In the genomic region with DNA sequence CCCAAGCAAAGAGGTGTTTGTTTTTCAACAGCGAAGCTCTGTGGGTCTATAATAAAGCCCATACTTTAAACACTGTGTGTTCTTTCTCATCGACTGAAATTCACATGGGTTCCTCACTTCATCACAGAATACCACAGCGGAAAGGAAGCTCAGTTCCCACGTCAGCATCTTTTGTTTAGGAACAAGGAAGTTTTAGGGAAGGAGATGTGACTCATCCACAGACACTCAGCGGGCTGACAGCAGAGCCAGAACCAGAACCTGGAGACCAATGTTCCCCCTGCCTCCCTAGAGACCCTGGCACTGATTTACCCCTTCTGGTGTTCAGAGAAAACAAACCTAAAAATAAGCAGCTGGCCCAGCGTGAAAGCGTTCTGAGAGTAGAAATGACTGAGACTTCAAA, we compare ENCODE assay signal across 22 mouse cellular contexts. TPM values are rescaled to one million over a fixed set of nuclear protein-coding genes. Genes with fewer than 3 reads are reported as not detected.
A peak's percentile ranks its signal among the peaks of the same experiment; 100 is the strongest.
DNase-seq lines count a peak whose midpoint lies in the region; TF ChIP-seq lines count a peak whose summit lies in the region.
"Had no signal": no experiment of that assay in that cellular context is flagged by ENCODE, and none has a peak within 500 bp of the region (broad histone marks: within the 10 kb centered on the region; RNA-seq: fewer than 3 reads in every experiment).

No protein-coding gene starts in this region.

- H3K4me1 ChIP-seq in cortical plate, adult 2 months (ENCODE audit: control insufficient read depth, insufficient read depth, low read length) = peaks cover 7% of the 10 kb centered on the region
- H3K4me1 ChIP-seq: forebrain, embryonic 13.5 days had no signal

- H3K27ac ChIP-seq in layer of hippocampus, adult 2 months = peak overlapping the region; percentile 68; the same call in 1 of the 2 replicates
- H3K27ac ChIP-seq in cortical plate, adult 2 months (ENCODE audit: insufficient read depth, low read length) = peak overlapping the region; percentile 22; the same call in 1 of the 2 replicates
- H3K27ac ChIP-seq: forebrain, embryonic 10.5 days; forebrain, embryonic 13.5 days; hindbrain, embryonic 10.5 days; hindbrain, embryonic 14.5 days; hindbrain, postnatal 0 days had no signal

- no peak for TF ChIP-seq CTCF in layer of hippocampus, adult 2 months (conservative IDR thresholded peaks at IDR 0.05)
- no peak for TF ChIP-seq CTCF in cortical plate, adult 2 months (IDR thresholded peaks at IDR 0.05; ENCODE audit: extremely low read depth, insufficient read depth, low read length)

- DNase-seq in heart, adult 11 months = peak; percentile 94
- no peak for DNase-seq in heart, postnatal 36 days
- DNase-seq in layer of hippocampus, adult 2 months (ENCODE audit: low spot score in 2 of 2) = no peak
- DNase-seq in layer of hippocampus, adult 8-10 months (ENCODE audit: low spot score in 2 of 2) = no peak
- DNase-seq in brain, adult 2 months (ENCODE audit: low read depth, low spot score) = peak; percentile 54
- no peak for DNase-seq in lung, postnatal 36 days
- DNase-seq: adrenal gland, postnatal 10 days; adrenal gland, postnatal 36 days; B cell, adult 2 months; cerebellum, adult 11-12 months; cerebellum, adult 8-10 months; cerebellum, postnatal 10 days; cerebellum, postnatal 36 days; gastrocnemius, postnatal 25 days; heart, postnatal 14 days had no signal

- no peak for TF ChIP-seq POLR2A in cortical plate, adult 2 months (IDR thresholded peaks at IDR 0.05; ENCODE audit: extremely low read depth, insufficient read depth, low read length)

- H3K4me3 ChIP-seq in layer of hippocampus, adult 2 months = no peak overlapping the region
- no peak overlapping the region for H3K4me3 ChIP-seq in cortical plate, adult 2 months (ENCODE audit: insufficient read depth, low read length)
- H3K4me3 ChIP-seq: forebrain, embryonic 10.5 days; forebrain, embryonic 13.5 days; hindbrain, embryonic 10.5 days had no signal

- intact Hi-C loops in heart, postnatal 36 days (cut with DNase I) = no loop called here

RNA-seq across cellular contexts. Expression of gene Pdlim1, which starts 33.8 kb away (rescaled TPM):
- 100 to 1,000 TPM; 148 to 150 TPM for total RNA-seq in heart, postnatal 36 days (2021)
- total RNA-seq in layer of hippocampus, adult 2 months (2021) = 10 to 100 TPM; 10.9 to 13.2 TPM
- total RNA-seq in layer of hippocampus, adult 8-10 months (2022) = 10 to 100 TPM; 10.5 to 13.6 (median 13.4) TPM
- 24.7 and 29.5 TPM in 2 replicates for polyA plus RNA-seq in cortical plate, adult 2 months (2012; rRNA removed)
- polyA plus RNA-seq: G1E had no signal

Comparison
In these comparisons a context has a peak if more than half of its experiments do, and no peak if none do; other contexts are left out.
1. DNase-seq: peak in heart, adult 11 months (single experiment) and brain, adult 2 months (single experiment); none in heart, postnatal 36 days (0 of 2), layer of hippocampus, adult 2 months (0 of 2), layer of hippocampus, adult 8-10 months (0 of 2) and lung, postnatal 36 days (single experiment).
2. RNA of gene Pdlim1, which starts 33.8 kb away (total RNA-seq): 148 to 150 TPM in heart, postnatal 36 days; 10.5 to 13.6 TPM in layer of hippocampus, adult 8-10 months and 10.9 to 13.2 TPM in layer of hippocampus, adult 2 months; every median in the first group is over 10 times any median in the second.